Mouse (Mus musculus): ENCODE measurements around the gene Amotl2. TPM values are rescaled to one million over a fixed set of nuclear protein-coding genes. Genes with fewer than 3 reads are reported as not detected.

Amotl2 gene
- polyA plus RNA-seq, 1 experiment from 2014 or later, result 40.7 TPM

- no peaks in the 10 kb centered on the region for H3K4me1 ChIP-seq (ENCODE audit: control insufficient read depth, insufficient read depth, low read depth, low read length)
- no peak overlapping the region for H3K4me2 ChIP-seq (ENCODE audit: low read length)
- peaks cover 26% of the 10 kb centered on the region for H3K36me3 ChIP-seq (ENCODE audit: control insufficient read depth, insufficient read depth, low read length)
- WGBS, result 46% methylated on average over 1 of the region's 1 CpGs
- H3K9ac ChIP-seq (ENCODE audit: low read depth, low read length), result no peak overlapping the region
- no peaks in the 10 kb centered on the region for H3K9me3 ChIP-seq (ENCODE audit: control insufficient read depth, low read length)
- H3K27me3 ChIP-seq (replicated peaks; ENCODE audit: control insufficient read depth, insufficient read depth, low read length), result no peaks in the 10 kb centered on the region
- H3K27ac ChIP-seq (ENCODE audit: low read depth, low read length), result no peak overlapping the region
- no peak for ATAC-seq
- H3K4me3 ChIP-seq (ENCODE audit: low read length), result no peak overlapping the region
Observed at GRCm38 (mm10) chr9:102735996-102736395, 19.5 kb downstream of the Amotl2 start.

DNA sequence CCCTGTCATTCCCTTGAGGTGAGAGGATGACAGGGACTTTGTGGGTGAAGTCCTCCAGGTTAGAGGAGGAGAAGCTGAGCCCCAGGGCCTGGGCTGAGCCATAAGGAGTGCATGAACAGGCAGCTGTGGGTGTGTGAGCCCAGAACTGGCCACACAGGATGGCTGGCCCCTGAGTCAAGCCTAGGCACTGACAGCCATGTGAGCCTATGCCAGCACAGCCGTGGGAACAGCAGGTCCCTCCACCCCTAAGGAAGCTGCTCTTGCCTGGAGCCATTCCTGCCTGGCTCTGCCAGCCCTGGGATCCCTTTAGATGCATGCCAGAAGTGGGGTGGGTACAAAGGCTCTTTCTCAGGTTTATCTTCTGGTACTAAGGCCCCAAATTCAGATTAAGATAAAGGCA is 20.9 kb downstream of the Amotl2 start:
- peaks cover 11% of the 10 kb centered on the region for H3K36me3 ChIP-seq (ENCODE audit: control insufficient read depth, insufficient read depth, low read length)
- H3K9me3 ChIP-seq (ENCODE audit: control insufficient read depth, low read length), result no peaks in the 10 kb centered on the region
- no peak overlapping the region for H3K4me2 ChIP-seq (ENCODE audit: low read length)
- WGBS, result 33% methylated on average over 1 of the region's 1 CpGs
- no peak overlapping the region for H3K9ac ChIP-seq (ENCODE audit: low read depth, low read length)
- ATAC-seq, result no peak
- H3K4me1 ChIP-seq (ENCODE audit: control insufficient read depth, insufficient read depth, low read depth, low read length), result no peaks in the 10 kb centered on the region
- no peaks in the 10 kb centered on the region for H3K27me3 ChIP-seq (replicated peaks; ENCODE audit: control insufficient read depth, insufficient read depth, low read length)
- H3K4me3 ChIP-seq (ENCODE audit: low read length), result no peak overlapping the region
- no peak overlapping the region for H3K27ac ChIP-seq (ENCODE audit: low read depth, low read length)

GRCm38 (mm10) chr9:102746753-102747152 is 30.3 kb downstream of the Amotl2 start:
- Histone ChIP-seq H3K27ac (ENCODE audit: low read depth, low read length) (no peak overlapping the region), H3K27me3 (replicated peaks; ENCODE audit: control insufficient read depth, insufficient read depth, low read length) (no peaks in the 10 kb centered on the region), H3K4me1 (ENCODE audit: control insufficient read depth, insufficient read depth, low read depth, low read length) (no peaks in the 10 kb centered on the region), H3K4me3 (ENCODE audit: low read length) (no peak overlapping the region), H3K9ac (ENCODE audit: low read depth, low read length) (no peak overlapping the region), H3K9me3 (ENCODE audit: control insufficient read depth, low read length) (no peaks in the 10 kb centered on the region), H3K4me2 (ENCODE audit: low read length) (no peak overlapping the region), H3K36me3 (ENCODE audit: control insufficient read depth, insufficient read depth, low read length) (no peaks in the 10 kb centered on the region)
- 66% methylated on average over 5 of the region's 5 CpGs for WGBS
- ATAC-seq, result no peak

- no peak overlapping the region for H3K27ac ChIP-seq (ENCODE audit: low read depth, low read length)
- 38% methylated on average over 5 of the region's 5 CpGs for WGBS
Observed at GRCm38 (mm10) chr9:102747902-102748301, 31.4 kb downstream of the Amotl2 start.

DNA sequence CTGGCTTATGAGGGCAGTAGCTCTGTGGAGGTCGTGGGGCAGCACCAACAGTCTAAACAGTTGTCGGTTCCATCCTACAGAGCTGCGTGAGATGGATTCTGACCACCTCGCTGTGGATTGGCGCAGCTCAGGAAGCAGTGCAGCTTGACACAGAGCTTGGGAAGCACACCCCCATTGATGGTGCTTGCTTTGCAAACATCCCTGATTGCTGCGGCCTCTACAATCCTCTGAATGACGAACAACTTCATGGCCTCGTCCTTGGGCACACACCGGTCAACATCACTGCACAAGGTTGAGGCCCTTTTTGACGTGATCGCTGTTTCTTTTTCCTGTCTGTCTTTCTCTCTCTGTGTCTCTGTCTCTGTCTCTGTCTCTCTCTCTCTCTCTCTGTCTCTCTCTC is 32.7 kb downstream of the Amotl2 start:
- no peaks in the 10 kb centered on the region for H3K9me3 ChIP-seq (ENCODE audit: control insufficient read depth, low read length)
- H3K27me3 ChIP-seq (replicated peaks; ENCODE audit: control insufficient read depth, insufficient read depth, low read length), result no peaks in the 10 kb centered on the region
- H3K4me1 ChIP-seq (ENCODE audit: control insufficient read depth, insufficient read depth, low read depth, low read length), result no peaks in the 10 kb centered on the region
- no peak overlapping the region for H3K27ac ChIP-seq (ENCODE audit: low read depth, low read length)
- WGBS, result 84% methylated on average over 11 of the region's 11 CpGs
- no peaks in the 10 kb centered on the region for H3K36me3 ChIP-seq (ENCODE audit: control insufficient read depth, insufficient read depth, low read length)
- no peak for ATAC-seq
- no peak overlapping the region for H3K4me2 ChIP-seq (ENCODE audit: low read length)
- no peak overlapping the region for H3K4me3 ChIP-seq (ENCODE audit: low read length)
- H3K9ac ChIP-seq (ENCODE audit: low read depth, low read length), result no peak overlapping the region

More at GRCm38 (mm10) chr9:102747902-102748301, 31.4 kb downstream of the Amotl2 start:
- Histone ChIP-seq H3K4me1 (ENCODE audit: control insufficient read depth, insufficient read depth, low read depth, low read length) (no peaks in the 10 kb centered on the region), H3K27me3 (replicated peaks; ENCODE audit: control insufficient read depth, insufficient read depth, low read length) (no peaks in the 10 kb centered on the region), H3K4me3 (ENCODE audit: low read length) (no peak overlapping the region), H3K4me2 (ENCODE audit: low read length) (no peak overlapping the region), H3K9me3 (ENCODE audit: control insufficient read depth, low read length) (no peaks in the 10 kb centered on the region), H3K36me3 (ENCODE audit: control insufficient read depth, insufficient read depth, low read length) (no peaks in the 10 kb centered on the region), H3K9ac (ENCODE audit: low read depth, low read length) (no peak overlapping the region)
- no peak for ATAC-seq

DNA sequence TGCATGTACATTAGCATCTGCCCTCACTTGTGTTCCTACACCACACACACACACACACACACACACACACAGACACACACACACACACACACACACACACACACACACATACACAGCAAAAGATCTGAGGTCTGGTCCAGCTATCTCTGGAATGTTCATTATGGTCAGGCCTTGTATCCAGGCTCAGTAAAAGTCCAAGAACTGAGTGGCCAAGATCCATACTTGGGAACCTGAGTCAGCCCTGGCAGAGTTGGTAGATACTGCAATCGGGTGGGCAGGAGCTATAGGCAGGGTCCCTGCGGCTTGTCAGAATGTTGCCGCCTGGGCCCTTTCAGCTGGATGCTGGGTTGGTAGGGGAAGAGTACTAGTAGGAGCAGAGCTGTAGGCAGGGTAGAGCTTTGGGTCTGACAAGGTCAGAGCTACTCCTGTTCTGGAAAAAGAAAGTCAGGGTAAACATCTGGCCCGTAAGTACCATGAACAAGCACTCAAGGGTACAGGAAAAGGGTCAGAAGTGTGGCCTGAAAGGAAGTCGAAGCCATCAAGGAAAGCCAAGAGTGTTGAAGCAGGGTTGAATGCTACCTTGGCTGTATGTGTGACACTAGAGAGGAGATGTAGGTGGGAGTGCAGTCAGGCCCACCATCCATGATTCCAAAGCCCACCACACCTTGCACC is 35.3 kb downstream of the Amotl2 start:
- H3K4me3 ChIP-seq (ENCODE audit: low read length), result no peak overlapping the region
- no peak overlapping the region for H3K4me2 ChIP-seq (ENCODE audit: low read length)
- H3K27ac ChIP-seq (ENCODE audit: low read depth, low read length), result no peak overlapping the region
- no peaks in the 10 kb centered on the region for H3K9me3 ChIP-seq (ENCODE audit: control insufficient read depth, low read length)
- no peaks in the 10 kb centered on the region for H3K4me1 ChIP-seq (ENCODE audit: control insufficient read depth, insufficient read depth, low read depth, low read length)
- ATAC-seq, result no peak
- WGBS, result 96% methylated on average over 5 of the region's 5 CpGs
- H3K27me3 ChIP-seq (replicated peaks; ENCODE audit: control insufficient read depth, insufficient read depth, low read length), result no peaks in the 10 kb centered on the region
- H3K36me3 ChIP-seq (ENCODE audit: control insufficient read depth, insufficient read depth, low read length), result no peaks in the 10 kb centered on the region
- no peak overlapping the region for H3K9ac ChIP-seq (ENCODE audit: low read depth, low read length)

- no peak overlapping the region for H3K27ac ChIP-seq (ENCODE audit: low read depth, low read length)
- ATAC-seq, result no peak
- H3K4me2 ChIP-seq (ENCODE audit: low read length), result no peak overlapping the region
- H3K4me3 ChIP-seq (ENCODE audit: low read length), result no peak overlapping the region
- H3K36me3 ChIP-seq (ENCODE audit: control insufficient read depth, insufficient read depth, low read length), result no peaks in the 10 kb centered on the region
- H3K9me3 ChIP-seq (ENCODE audit: control insufficient read depth, low read length), result no peaks in the 10 kb centered on the region
- no peak overlapping the region for H3K9ac ChIP-seq (ENCODE audit: low read depth, low read length)
- H3K27me3 ChIP-seq (replicated peaks; ENCODE audit: control insufficient read depth, insufficient read depth, low read length), result no peaks in the 10 kb centered on the region
- no peaks in the 10 kb centered on the region for H3K4me1 ChIP-seq (ENCODE audit: control insufficient read depth, insufficient read depth, low read depth, low read length)
Observed at GRCm38 (mm10) chr9:102753299-102753698, 36.8 kb downstream of the Amotl2 start.

GRCm38 (mm10) chr9:102755161-102755560 is 38.7 kb downstream of the Amotl2 start:
- Histone ChIP-seq H3K27ac (ENCODE audit: low read depth, low read length) (no peak overlapping the region), H3K36me3 (ENCODE audit: control insufficient read depth, insufficient read depth, low read length) (no peaks in the 10 kb centered on the region), H3K4me1 (ENCODE audit: control insufficient read depth, insufficient read depth, low read depth, low read length) (no peaks in the 10 kb centered on the region), H3K9ac (ENCODE audit: low read depth, low read length) (no peak overlapping the region), H3K4me2 (ENCODE audit: low read length) (no peak overlapping the region), H3K27me3 (replicated peaks; ENCODE audit: control insufficient read depth, insufficient read depth, low read length) (no peaks in the 10 kb centered on the region), H3K4me3 (ENCODE audit: low read length) (no peak overlapping the region), H3K9me3 (ENCODE audit: control insufficient read depth, low read length) (no peaks in the 10 kb centered on the region)
- WGBS, result 75% methylated on average over 4 of the region's 4 CpGs
- no peak for ATAC-seq

- Histone ChIP-seq H3K4me1 (ENCODE audit: control insufficient read depth, insufficient read depth, low read depth, low read length) (no peaks in the 10 kb centered on the region), H3K27me3 (replicated peaks; ENCODE audit: control insufficient read depth, insufficient read depth, low read length) (no peaks in the 10 kb centered on the region), H3K4me2 (ENCODE audit: low read length) (no peak overlapping the region), H3K9ac (ENCODE audit: low read depth, low read length) (no peak overlapping the region), H3K27ac (ENCODE audit: low read depth, low read length) (no peak overlapping the region), H3K9me3 (ENCODE audit: control insufficient read depth, low read length) (no peaks in the 10 kb centered on the region), H3K36me3 (ENCODE audit: control insufficient read depth, insufficient read depth, low read length) (no peaks in the 10 kb centered on the region), H3K4me3 (ENCODE audit: low read length) (no peak overlapping the region)
- no peak for ATAC-seq
- 65% methylated on average over 9 of the region's 9 CpGs for WGBS
Observed at GRCm38 (mm10) chr9:102755591-102756270, 39.3 kb downstream of the Amotl2 start.

Measured in hindbrain, embryonic 16.5 days (tissue).